Mouse (Mus musculus) embryo, embryonic 11.5 days (tissue): Measurements from ENCODE around the gene Lrp1.

Experiments used
- DNase-seq: peaks from one replicate; pipeline ENCODE4 v3.0.0-alpha.2; 2012; ENCODE audit warnings: low read depth, low spot score

Lrp1 gene

GRCm38 (mm10) chr10:127521611-127522080 is 99.3 kb downstream of the Lrp1 start:
- no peak for DNase-seq

DNA sequence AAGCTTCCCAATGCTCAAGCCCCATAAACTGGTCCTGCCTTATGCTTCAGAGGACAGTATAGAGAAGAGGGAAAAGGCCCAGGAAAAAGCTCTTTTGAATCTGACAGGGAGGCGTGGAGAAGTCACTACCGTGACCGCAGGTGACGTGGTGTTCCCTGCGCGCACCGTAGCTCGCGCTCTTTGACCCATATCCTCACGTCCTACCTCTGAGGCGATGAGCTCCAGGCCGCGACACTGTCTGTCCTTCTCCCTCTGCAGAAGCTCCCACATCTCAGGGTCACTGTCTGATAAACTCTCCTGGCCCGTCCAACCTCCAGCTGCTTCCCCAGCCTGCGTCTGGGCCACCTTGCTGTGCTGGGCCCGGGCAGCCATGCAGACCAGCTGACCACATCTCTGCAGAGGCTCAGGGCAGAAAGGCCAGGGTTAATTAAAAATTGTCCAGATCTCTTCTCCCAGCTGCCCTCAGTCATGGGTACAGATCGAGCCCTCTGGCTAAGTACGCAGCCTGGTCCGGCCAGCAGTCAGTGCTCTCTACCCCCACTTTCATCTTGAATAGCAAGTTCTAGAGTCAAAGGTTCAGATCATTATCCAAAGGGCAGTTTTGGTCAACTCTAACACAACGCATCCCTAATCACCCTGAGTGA is 100.1 kb downstream of the Lrp1 start:
- no peak for DNase-seq

DNA sequence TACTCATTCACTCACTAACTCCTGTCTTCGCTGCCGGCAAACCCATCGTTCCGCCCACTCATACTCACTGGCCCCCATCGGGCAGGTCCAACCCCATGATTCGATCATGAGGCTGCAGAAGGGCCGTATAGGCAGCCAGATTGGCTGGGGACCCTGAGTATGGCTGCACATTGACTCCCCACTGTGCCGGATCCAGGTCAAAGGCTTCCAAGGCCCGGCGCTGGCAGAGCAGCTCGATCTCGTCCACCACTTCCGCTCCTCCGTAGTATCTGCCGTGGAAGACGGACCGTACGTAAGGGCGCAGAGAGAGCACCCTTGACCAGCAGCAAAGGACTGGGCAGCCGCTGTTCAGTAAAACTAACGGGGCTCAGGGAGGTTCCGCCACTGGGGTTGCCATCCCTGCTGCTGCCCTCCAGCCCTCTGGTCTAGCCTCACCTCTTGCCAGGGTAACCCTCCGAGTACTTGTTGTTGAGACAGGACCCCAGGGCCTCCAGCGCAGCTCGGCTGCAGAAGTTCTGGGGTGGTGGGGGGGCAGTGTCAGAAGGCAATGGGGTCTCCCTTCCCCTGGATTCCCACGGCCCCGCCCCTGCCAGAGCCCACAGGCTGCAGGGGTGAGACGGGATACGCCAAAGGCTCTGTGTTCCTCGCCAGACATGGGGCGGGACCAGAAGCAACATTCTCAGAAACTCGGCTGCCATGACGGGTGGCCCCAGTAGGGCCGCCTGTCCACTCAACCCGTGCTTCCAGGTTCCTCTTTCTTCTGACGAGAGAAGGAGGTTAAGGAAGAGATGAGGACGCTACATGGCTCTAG is 100.8 kb downstream of the Lrp1 start:
- DNase-seq: no peak

- no peak for DNase-seq
These were observed 101.8 kb downstream of the Lrp1 start for GRCm38 (mm10) chr10:127519041-127519701.

DNA sequence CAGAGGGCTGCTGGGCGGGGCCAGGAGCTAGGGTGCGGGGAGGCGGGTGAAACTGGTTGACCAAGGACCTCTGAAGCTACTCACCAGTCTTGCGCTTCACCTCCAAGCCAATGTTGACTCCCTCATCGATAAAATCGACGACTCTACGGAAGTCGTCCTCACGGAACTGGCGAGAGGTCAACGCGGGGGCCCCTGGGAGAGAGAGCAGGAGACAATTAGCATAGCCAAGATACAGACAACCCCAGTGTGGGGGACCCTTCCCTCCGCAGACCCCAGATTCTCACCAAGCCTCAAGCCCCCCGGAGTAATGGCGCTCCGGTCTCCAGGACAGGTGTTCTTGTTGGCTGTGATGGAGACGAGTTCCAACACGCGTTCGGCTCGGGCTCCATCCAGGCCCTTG is 103.0 kb downstream of the Lrp1 start:
- no peak for DNase-seq

DNA sequence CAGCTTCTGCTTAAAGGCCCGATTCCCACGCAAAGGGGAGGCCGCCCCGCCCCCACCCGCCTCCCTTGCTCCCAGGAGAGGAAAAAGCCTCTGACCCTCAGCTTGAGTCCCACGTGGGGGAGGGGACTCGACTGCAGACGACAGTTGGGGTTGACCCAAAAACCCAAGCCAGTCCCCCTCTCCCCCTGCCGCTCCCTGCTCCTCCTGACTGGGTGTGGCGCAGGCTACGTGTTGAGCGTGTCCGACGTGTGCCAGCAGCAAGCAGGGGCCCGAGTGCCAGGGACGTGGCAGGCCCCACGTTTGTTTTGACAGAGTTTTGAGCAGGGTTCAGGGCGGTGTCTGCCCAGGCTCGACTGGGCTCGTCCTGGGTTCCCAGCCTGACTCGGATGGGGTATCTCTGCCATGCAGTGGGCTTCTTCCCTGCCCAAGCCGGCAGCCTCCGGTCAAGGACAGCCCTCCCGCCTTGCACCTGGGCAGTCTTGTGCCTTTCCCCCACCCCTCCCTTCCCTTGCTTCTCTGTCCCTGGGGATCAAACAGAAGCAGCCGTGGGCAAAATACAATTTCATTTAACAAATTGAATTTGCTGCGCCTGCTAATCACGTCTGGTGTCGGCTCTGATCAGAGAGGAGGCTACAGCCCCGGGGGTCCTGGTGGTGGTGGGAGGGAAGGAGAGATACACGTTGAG is 104.2 kb downstream of the Lrp1 start:
- no peak for DNase-seq

DNA sequence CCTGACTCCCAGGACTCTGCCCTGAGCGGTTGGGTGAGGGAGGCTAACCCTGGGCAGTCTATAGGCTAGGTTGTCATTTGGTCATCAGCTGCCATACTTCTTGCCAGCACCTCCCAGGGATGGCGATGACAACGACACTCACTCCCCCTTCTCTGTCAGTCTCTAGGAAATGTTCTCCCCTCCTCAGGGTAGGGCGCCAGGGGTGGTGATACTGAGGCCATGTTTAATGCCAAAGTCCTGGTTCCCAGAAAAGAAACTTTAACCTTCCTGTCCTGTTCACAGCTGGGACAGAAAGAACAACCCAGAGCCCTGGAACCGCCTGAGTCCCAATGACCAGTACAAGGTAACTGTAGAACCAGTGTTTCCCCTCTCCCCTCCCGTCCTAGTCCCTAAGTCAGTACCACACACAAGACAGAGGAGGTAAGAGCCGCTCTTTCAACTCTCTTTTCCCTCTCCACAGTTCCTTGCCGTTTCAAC is 104.9 kb downstream of the Lrp1 start:
- DNase-seq: no peak

- DNase-seq: no peak
These were observed 105.5 kb downstream of the Lrp1 start for GRCm38 (mm10) chr10:127515271-127515982.

- no peak for DNase-seq
These were observed 106.2 kb downstream of the Lrp1 start, which contains the start of gene Ndufa4l2 for GRCm38 (mm10) chr10:127514764-127515163. Gene Ndufa4l2 (plus strand): TSS chr10:127514967.

DNA sequence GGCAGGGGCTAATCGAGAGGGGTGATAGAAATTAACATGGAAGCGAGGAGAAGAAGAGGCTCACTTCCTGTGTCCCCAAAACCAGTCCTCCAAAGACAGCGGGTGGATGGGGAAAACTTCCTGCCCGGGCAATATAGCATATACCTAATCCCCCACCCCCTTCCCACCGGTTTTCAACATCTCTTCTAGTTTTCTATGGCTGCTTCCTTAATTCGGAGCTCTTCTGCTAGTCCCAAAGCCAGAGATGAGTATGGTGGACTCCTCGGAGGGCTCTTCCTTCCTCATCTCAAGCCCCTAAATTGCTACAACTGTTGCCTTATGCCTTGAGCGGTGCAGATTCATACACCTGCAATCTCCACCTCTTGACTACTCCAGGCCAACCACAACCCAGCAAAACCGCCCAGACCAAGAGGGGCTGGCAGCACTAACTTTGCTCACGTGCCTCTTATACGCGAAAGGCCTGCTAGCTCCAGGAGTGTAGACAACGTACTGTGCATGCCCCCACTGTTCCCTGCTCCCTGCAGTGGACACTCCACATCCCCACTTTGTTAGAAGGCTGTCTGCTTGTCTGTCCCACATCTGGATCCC is 106.7 kb downstream of the Lrp1 start:
- DNase-seq: no peak

DNA sequence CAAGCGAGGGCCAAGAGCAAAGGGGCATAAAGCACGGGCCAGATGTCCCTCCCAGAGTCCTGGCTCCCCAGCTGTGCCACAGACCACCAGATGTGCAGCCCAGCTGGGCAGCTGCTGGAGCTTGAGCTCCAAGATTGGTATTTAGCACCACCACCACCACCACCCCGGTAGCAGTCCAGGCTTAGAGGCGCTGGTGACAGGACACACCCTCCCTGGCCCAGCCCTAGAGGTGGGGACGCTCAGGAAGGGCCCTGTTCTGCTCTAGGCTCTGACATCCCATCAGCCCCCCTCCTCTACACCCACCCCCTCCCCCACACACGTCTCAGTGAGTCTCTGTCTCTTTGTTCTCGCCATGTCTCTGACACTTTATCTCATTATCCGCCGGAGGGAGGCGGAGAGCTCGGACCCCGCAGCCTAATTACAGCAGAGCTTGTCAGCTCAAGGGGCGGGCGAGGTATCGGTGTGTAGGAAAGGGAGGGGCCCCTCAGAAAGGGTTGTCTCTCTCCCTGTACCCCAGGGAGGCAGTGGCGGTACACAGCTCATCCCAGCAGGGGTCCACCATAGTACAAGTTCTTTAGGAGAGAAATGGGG is 107.4 kb downstream of the Lrp1 start:
- DNase-seq: no peak

- peak; percentile 88 for DNase-seq
These were observed 108.1 kb downstream of the Lrp1 start for GRCm38 (mm10) chr10:127512813-127513212.

GRCm38 (mm10) chr10:127512307-127512666 is 108.7 kb downstream of the Lrp1 start:
- no peak for DNase-seq

DNA sequence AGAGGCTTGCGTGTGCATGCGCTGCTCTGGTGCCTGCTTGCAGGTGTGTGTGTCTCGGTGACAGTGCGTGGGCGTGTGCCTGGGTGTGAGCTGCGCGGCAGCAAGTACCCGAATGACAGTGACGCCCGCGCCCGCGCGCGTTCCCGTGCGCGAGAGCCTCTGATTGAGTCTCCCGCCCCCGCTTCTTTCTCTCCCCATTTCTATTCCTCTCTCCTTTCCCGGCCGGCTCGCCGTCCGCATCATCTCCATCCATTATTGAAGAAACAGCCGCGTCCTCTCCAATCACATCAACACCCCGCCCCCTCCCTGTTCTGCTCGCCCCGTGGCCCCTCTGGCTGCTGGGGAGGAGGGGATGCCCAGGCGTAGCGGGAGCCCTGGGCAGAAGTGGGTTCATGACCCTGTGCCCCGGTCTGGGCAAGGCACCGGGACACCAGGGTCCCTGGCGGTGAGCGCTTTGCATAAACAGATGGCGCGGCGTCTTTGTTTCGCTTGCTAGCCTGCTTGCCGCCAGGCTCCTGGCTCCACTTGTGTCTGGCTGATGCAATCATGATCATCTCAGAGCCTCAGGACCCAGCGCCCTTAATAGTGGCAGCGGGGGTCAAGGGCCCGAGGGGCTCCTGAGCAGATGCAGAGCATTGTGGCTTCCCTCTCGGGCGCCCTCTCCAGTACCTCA is 109.2 kb downstream of the Lrp1 start:
- no peak for DNase-seq

DNA sequence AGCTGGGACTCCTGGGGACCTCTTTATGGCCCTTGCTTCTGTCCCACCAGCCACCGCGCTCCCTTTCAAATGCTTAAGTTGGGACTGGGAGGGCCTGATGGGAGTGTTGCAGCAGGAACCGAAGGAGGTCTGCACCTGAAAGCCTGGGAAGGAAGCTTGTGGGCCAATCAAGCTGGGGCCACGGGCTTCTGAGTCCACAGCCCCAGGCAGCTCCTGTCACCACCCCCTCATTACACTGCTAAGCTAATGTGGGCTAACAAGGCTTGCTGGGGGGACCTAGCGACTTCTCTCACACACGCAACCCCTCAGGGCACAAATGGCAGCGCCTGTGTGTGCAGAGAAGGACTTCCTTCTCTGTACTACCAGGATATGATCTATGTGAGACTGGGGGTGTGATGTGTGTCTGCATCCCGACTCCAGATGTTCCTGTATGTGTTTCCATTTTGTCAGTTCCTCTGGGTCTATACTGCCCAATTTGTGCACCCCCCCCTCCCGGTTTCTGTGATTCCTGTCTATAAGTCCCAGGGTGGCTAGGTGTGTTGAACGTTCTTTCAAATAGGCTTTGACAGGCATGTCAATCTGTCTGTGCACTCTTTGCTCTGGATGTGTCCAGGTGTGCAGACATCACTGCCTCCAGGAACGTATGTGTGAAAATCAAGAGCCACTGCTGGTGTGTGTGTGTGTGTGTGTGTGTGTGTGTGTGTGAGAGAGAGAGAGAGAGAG is 109.9 kb downstream of the Lrp1 start:
- no peak for DNase-seq

DNA sequence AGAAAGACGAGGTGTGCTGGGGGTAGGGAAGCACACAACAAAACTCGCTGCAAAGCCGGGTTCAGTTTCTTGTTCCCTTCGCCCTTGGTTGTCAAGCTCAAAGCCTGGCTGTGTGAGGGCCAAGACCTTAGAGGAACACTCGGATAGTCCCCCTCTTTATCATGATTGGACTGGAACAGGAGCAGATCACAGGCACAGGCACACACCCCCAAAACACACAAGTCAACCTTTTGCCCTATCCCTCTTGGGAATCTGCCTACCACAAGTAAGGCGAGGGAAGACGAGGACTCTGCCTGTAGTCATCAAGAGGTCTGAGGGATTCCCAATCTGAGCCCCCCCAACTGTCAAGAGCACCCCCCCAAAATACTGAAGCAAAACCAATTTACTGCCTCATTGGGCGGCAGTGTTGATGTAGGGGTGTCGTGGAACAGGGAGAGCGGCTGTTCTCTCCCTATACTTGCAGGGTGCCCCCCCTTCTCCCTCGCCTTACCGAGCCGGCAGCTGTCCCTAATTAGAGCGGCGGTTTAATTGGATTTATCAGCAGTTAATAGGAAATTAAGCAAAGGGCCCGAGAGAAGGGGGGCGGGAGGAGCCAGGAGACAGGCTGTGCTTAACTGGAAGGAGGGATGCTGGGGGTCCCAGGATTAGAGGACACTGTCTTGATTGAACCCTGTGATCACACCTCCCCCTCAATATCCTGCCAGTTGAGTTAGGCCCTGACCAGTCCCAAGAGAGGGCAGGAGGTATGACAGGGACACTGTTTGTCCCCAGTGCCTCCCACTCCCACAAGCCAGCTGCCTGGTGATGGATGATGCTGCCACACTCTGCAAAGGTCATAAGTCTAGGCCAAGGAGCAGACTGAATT is 110.9 kb downstream of the Lrp1 start:
- DNase-seq: no peak

DNA sequence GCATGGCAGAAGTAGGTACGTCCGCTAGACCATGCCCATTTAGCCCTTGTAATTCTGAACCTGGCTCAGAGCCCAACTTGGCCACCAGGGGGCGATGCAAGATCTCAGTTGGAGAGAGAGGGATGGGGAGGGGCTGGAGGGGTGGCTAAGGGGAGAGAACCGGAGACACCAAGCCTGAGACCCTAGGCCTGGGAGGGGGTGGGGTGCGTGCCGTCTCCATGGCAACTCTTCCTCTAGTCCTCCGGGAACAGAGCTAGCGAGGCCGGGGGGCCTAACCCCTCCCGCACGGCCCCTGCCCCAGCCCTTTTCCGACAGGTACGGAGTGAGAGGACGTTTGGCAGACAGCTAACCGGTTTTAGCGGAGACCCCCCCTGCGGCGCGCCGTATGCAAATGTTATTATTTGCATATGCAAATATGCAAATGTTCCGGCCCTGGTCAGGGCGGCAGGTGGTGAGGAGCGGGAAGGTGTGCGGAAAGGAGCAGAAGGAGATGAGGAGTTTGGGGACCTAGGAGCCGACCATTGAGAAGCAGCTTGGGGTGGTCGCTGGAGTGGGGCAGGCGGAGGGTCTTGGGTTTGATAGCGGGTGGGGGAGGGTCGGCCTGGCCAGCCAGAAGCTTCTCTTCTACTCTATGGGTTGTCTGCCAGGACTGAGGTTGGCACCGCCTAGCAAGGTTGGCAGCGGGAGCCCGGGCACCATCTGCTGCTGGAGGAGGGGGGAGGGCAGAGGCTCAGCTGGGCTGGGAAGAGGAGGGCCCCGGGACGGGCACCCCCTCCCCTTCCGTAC is 111.7 kb downstream of the Lrp1 start:
- peak; percentile 90 for DNase-seq
